Mouse (Mus musculus) limb, embryonic 14.5 days (tissue): Measurements from ENCODE around the gene Olfr8. TPM values are rescaled to one million over a fixed set of nuclear protein-coding genes. Genes with fewer than 3 reads are reported as not detected.
"Not testable (repeated sequence)": the region's sequence is repeated elsewhere in the genome, so short reads cannot be mapped to it uniquely, and the experiment has no call there.

Experiments
- ATAC-seq: fragments of 200-750 bp; cut with Nextera tagmentation; 2 replicates; pipeline ENCODE4 v1.8.0; 2017; ENCODE audit warnings: low read depth, moderate number of reproducible peaks, moderate TSS enrichment; ENCODE audit not compliant: low FRiP score
- DNase-seq: peaks from one replicate; pipeline ENCODE4 v3.0.0-alpha.2; 2015; ENCODE audit warnings: low spot score
- H3K27ac ChIP-seq: fragments of 300-500 bp; sonication (generic); replicated peaks from 2 replicates; pipeline ENCODE4 v1.5.1; 2014; ENCODE audit warnings: low read depth, mild to moderate bottlenecking, low read length, moderate library complexity, mixed read lengths
- H3K27me3 ChIP-seq: fragments of 300-500 bp; sonication (generic); 2 replicates; pipeline ENCODE4 v1.6.1; 2014; ENCODE audit warnings: low read length, mixed read lengths; ENCODE audit not compliant: control insufficient read depth, insufficient read depth
- H3K36me3 ChIP-seq: fragments of 300-500 bp; sonication (generic); 2 replicates; pipeline ENCODE4 v1.6.1; 2014; ENCODE audit warnings: mild to moderate bottlenecking, low read length, moderate library complexity, mixed read lengths; ENCODE audit not compliant: control insufficient read depth, insufficient read depth
- H3K4me1 ChIP-seq: fragments of 300-500 bp; sonication (generic); 2 replicates; pipeline ENCODE4 v1.6.1; 2014; ENCODE audit warnings: antibody characterized with exemption, low read length, mixed read lengths; ENCODE audit not compliant: control insufficient read depth, insufficient read depth
- H3K4me2 ChIP-seq: fragments of 300-500 bp; sonication (generic); replicated peaks from 2 replicates; pipeline ENCODE4 v1.6.1; 2014; ENCODE audit warnings: low read depth, mild to moderate bottlenecking, low read length, moderate library complexity; ENCODE audit not compliant: severe bottlenecking
- H3K4me3 ChIP-seq: fragments of 300-500 bp; sonication (generic); replicated peaks from 2 replicates; pipeline ENCODE4 v1.5.1; 2014; ENCODE audit warnings: low read length
- H3K9ac ChIP-seq: fragments of 300-500 bp; sonication (generic); 2 replicates; pipeline ENCODE4 v1.6.1; 2014; ENCODE audit warnings: mild to moderate bottlenecking, low read depth, low read length, moderate library complexity; ENCODE audit not compliant: severe bottlenecking
- H3K9me3 ChIP-seq: fragments of 300-500 bp; sonication (generic); 2 replicates; pipeline ENCODE4 v1.6.1; 2016; ENCODE audit warnings: low read length; ENCODE audit not compliant: control insufficient read depth
- POLR2A ChIP-seq: fragments of 200-500 bp; IDR thresholded peaks from 2 replicates; pipeline ENCODE4 v1.8.0; 2012; ENCODE audit warnings: inconsistent platforms, mild to moderate bottlenecking, moderate library complexity, borderline replicate concordance; ENCODE audit not compliant: insufficient read depth, insufficient read length; ENCODE audit errors: extremely low read depth
- WGBS: fragments of 180-500 bp; shearing (Covaris S2); extraction: QIAGEN DNeasy Blood & Tissue Kit; methylation state at CpG from one replicate; pipeline ENCODE4 v1.1.7; 2014; 5-methylcytosine and 5-hydroxymethylcytosine counted together
- polyA plus RNA-seq, 2 experiments: library from polyadenylated mRNA; depleted of rRNA in 1 of 2; stranded (reverse) in 1 of 2; unstranded in 1 of 2; fragments of >200 nt; fragmentation: Nextera tagmentation in 1 of 2; extraction: Ambion mirVana in 1 of 2; gene quantifications; 2 replicates each; pipeline versions ENCODE4 v1.2.1 to v1.2.3; 2012 to 2014

Gene Olfr8
- polyA plus RNA-seq (2012; rRNA removed) (not detected in 2 replicates), polyA plus RNA-seq (2014; fragmentation: Nextera tagmentation; extraction: Ambion mirVana) (not detected in 2 replicates)

DNA sequence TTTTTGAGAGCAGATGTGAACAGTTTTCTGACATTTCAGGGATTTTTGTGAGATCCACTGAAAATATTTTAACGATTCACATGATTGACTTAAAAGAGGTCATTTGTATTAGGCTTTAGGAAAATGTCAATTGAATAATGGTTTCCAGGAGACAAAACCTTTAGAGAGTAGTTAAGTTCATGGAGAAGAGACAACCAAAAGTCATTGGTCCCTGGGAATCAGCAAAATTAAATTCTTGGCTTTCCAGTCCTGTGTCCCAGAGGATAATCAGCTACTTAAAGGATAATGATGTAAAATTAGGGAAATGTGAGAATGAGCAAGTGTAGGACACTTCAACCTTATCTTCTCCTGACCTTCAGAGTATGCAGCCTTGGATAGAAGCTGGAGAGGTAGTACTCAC lies at the start of gene Olfr8:
TSS of gene Olfr8 (plus strand) at position 301 of the 400 bp plus-strand sequence.
- not testable (repeated sequence) for H3K27me3 ChIP-seq, H3K4me1 ChIP-seq, H3K9me3 ChIP-seq, ATAC-seq, H3K27ac ChIP-seq, H3K36me3 ChIP-seq, H3K4me3 ChIP-seq, H3K4me2 ChIP-seq, H3K9ac ChIP-seq, DNase-seq
- 90% methylated on average over 1 of the region's 1 CpGs for WGBS

DNA sequence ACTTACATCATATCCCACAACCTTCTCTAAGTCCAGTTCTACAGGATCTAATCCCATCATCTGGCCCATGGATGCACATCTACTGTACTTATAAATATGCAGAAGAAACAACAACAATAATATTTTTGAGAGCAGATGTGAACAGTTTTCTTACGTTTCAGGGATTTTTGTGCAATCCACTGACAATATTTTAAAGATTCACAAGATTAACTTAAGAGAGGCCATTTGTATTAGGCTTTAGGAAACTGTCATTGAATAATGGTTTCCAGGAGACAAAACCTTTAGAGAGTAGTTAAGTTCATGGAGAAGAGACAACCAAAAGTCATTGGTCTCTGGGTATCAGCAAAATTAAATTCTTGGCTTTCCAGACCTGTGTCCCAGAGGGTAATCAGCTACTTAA lies 37.6 kb upstream of the Olfr8 start, which contains the start of gene Olfr1354:
TSS of gene Olfr1354 (plus strand) at position 301 of the 400 bp plus-strand sequence.
- not testable (repeated sequence) for H3K9ac ChIP-seq, H3K36me3 ChIP-seq, H3K4me3 ChIP-seq, DNase-seq, H3K4me1 ChIP-seq, H3K27ac ChIP-seq, H3K4me2 ChIP-seq, H3K27me3 ChIP-seq, ATAC-seq, H3K9me3 ChIP-seq
- WGBS = 67% methylated on average over 1 of the region's 1 CpGs

DNA sequence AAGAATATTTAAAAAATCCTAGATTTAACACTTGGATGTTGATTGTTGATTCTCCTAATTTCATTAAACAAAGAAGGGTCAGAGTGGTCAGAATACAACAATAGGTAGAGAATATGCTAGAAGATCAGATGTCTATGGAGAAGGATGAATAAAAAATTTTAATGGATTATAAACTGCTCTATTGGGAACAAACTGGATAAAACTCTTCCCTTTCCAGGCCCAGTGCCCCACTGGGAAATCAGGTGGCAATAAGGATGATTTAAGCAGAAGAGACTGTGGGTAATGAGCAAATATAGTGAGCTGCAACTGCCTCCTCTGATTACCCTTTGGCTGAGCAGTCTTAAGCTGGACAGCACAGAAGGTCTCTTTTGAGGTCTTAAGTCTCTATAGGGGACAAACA lies 12.6 kb downstream of the Olfr8 start, which contains the start of gene Olfr1353:
TSS of gene Olfr1353 (plus strand) at position 301 of the 400 bp plus-strand sequence.
- H3K4me2 ChIP-seq, H3K4me3 ChIP-seq, H3K9ac ChIP-seq, H3K27me3 ChIP-seq, H3K27ac ChIP-seq, H3K9me3 ChIP-seq, ATAC-seq, DNase-seq, H3K36me3 ChIP-seq, H3K4me1 ChIP-seq: not testable (repeated sequence)

DNA sequence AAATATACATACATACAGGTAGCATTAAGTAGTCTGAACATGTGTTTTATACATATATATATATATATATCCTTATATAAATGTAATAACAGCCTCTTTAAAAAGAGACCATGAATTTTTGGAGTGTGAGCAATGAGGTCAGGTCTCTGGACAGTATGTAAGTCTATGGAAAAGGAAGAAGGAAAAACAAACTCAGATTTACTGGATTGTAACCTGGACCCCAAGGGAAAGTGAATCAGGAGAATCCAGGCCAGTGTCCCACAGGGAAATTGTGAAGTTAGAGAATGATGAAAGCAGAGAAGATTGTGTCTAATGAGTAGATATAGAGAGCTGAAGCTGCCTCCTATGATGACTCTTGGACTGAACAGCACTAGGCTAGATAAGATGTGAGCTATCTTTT lies 30.3 kb downstream of the Olfr8 start, which contains the start of gene Olfr1352:
TSS of gene Olfr1352 (plus strand) at position 301 of the 400 bp plus-strand sequence.
- no peaks in the 10 kb centered on the region for H3K9me3 ChIP-seq
- DNase-seq (no peak), ATAC-seq (no peak)
- no peaks in the 10 kb centered on the region for H3K4me1 ChIP-seq
- H3K27me3 ChIP-seq = no peaks in the 10 kb centered on the region
- no peak within 1 kb of the TSS for H3K4me3 ChIP-seq
- H3K36me3 ChIP-seq = no peaks in the 10 kb centered on the region
- H3K27ac ChIP-seq = no peak within 1 kb of the TSS
- no peak for TF ChIP-seq POLR2A
- H3K4me2 ChIP-seq = no peak within 1 kb of the TSS
- H3K9ac ChIP-seq = no peak within 1 kb of the TSS

Other genes starting within 250 kb of the Olfr8 start
- 1.9 and 3.2 TPM in 2 replicates for gene Casp14, start 232.3 kb upstream of the Olfr8 start, polyA plus RNA-seq (2012; rRNA removed)
- 6.3 and 8.8 TPM in 2 replicates for gene Casp14, start 232.3 kb upstream of the Olfr8 start, polyA plus RNA-seq (2014; fragmentation: Nextera tagmentation; extraction: Ambion mirVana)
- 0.06 TPM in 1 of 2 replicates, not detected in the other for gene Ccdc105, start 197.6 kb upstream of the Olfr8 start, polyA plus RNA-seq (2012; rRNA removed)
- gene Ccdc105, start 197.6 kb upstream of the Olfr8 start, polyA plus RNA-seq (2014; fragmentation: Nextera tagmentation; extraction: Ambion mirVana) = 0.14 TPM in 1 of 2 replicates, not detected in the other
- 2.7 and 4.0 TPM in 2 replicates for gene Slc1a6, start 170.1 kb upstream of the Olfr8 start, polyA plus RNA-seq (2012; rRNA removed)
- 0.78 and 0.79 TPM in 2 replicates for gene Slc1a6, start 170.1 kb upstream of the Olfr8 start, polyA plus RNA-seq (2014; fragmentation: Nextera tagmentation; extraction: Ambion mirVana)
- gene Olfr1356, start 98.5 kb upstream of the Olfr8 start, polyA plus RNA-seq (2012; rRNA removed) = not detected in 2 replicates
- not detected in 2 replicates for gene Olfr1356, start 98.5 kb upstream of the Olfr8 start, polyA plus RNA-seq (2014; fragmentation: Nextera tagmentation; extraction: Ambion mirVana)
- gene Olfr1355, start 75.1 kb upstream of the Olfr8 start, polyA plus RNA-seq (2012; rRNA removed) = not detected in 2 replicates
- not detected in 2 replicates for gene Olfr1355, start 75.1 kb upstream of the Olfr8 start, polyA plus RNA-seq (2014; fragmentation: Nextera tagmentation; extraction: Ambion mirVana)
- not detected in 2 replicates for gene Olfr1354, start 37.5 kb upstream of the Olfr8 start, polyA plus RNA-seq (2012; rRNA removed)
- not detected in 2 replicates for gene Olfr1354, start 37.5 kb upstream of the Olfr8 start, polyA plus RNA-seq (2014; fragmentation: Nextera tagmentation; extraction: Ambion mirVana)
- not detected in 2 replicates for gene Olfr1353, start 12.7 kb downstream of the Olfr8 start, polyA plus RNA-seq (2012; rRNA removed)
- not detected in 2 replicates for gene Olfr1353, start 12.7 kb downstream of the Olfr8 start, polyA plus RNA-seq (2014; fragmentation: Nextera tagmentation; extraction: Ambion mirVana)
- gene Olfr1352, start 30.4 kb downstream of the Olfr8 start, polyA plus RNA-seq (2012; rRNA removed) = not detected in 2 replicates
- not detected in 2 replicates for gene Olfr1352, start 30.4 kb downstream of the Olfr8 start, polyA plus RNA-seq (2014; fragmentation: Nextera tagmentation; extraction: Ambion mirVana)
- gene Olfr1351, start 61.8 kb downstream of the Olfr8 start, polyA plus RNA-seq (2012; rRNA removed) = not detected in 2 replicates
- gene Olfr1351, start 61.8 kb downstream of the Olfr8 start, polyA plus RNA-seq (2014; fragmentation: Nextera tagmentation; extraction: Ambion mirVana) = not detected in 2 replicates
- not detected in 2 replicates for gene Olfr57, start 78.1 kb downstream of the Olfr8 start, polyA plus RNA-seq (2012; rRNA removed)
- not detected in 2 replicates for gene Olfr57, start 78.1 kb downstream of the Olfr8 start, polyA plus RNA-seq (2014; fragmentation: Nextera tagmentation; extraction: Ambion mirVana)
- 11.5 and 16.9 TPM in 2 replicates for gene 2610008E11Rik, start 147.0 kb downstream of the Olfr8 start, polyA plus RNA-seq (2012; rRNA removed)
- gene 2610008E11Rik, start 147.0 kb downstream of the Olfr8 start, polyA plus RNA-seq (2014; fragmentation: Nextera tagmentation; extraction: Ambion mirVana) = 31.4 and 39.7 TPM in 2 replicates
- not detected in 2 replicates for gene Vmn2r80, start 198.1 kb downstream of the Olfr8 start, polyA plus RNA-seq (2012; rRNA removed)
- not detected in 2 replicates for gene Vmn2r80, start 198.1 kb downstream of the Olfr8 start, polyA plus RNA-seq (2014; fragmentation: Nextera tagmentation; extraction: Ambion mirVana)